Mouse (Mus musculus) lung, adult 2 months (tissue): ENCODE measurements at regions not wholly inside any gene's neighbourhood (a gene's known extent, or its start where the extent isn't known, plus 50 kb on each side); places are given as distances from the start of the nearest gene placed in this dataset.

Experiments
- DNase-seq: peaks from one replicate; pipeline ENCODE4 v3.0.0; 2022
- H3K4me1 ChIP-seq: fragments of 200-500 bp; 2 replicates; pipeline ENCODE4 v1.6.1; 2011; ENCODE audit warnings: low read length; ENCODE audit not compliant: control insufficient read depth, insufficient read depth
- H3K4me3 ChIP-seq: fragments of 200-500 bp; replicated peaks from 2 replicates; pipeline ENCODE3; 2011; ENCODE audit warnings: low read depth, mild to moderate bottlenecking, control low read depth, low read length; ENCODE audit errors: extremely low read depth
- CTCF ChIP-seq: fragments of 200-500 bp; IDR thresholded peaks from 2 replicates; pipeline ENCODE4 v1.5.1; 2011; ENCODE audit warnings: mild to moderate bottlenecking, low read length, control low read depth; ENCODE audit not compliant: insufficient read depth
- POLR2A ChIP-seq: fragments of 200-500 bp; IDR thresholded peaks from 2 replicates; pipeline ENCODE4 v1.6.1; 2011; ENCODE audit warnings: low read depth, mild to moderate bottlenecking, control low read depth, low read length, borderline replicate concordance; ENCODE audit errors: extremely low read depth
- WGBS: fragments of 180-500 bp; shearing (Covaris S2); methylation state at CpG from one replicate; pipeline ENCODE4 v1.1.7; 2018; 5-methylcytosine and 5-hydroxymethylcytosine counted together

- Histone ChIP-seq H3K4me3 (no peak overlapping the region), H3K4me1 (no peaks in the 10 kb centered on the region)
- no peak for DNase-seq
- TF ChIP-seq CTCF (no peak), POLR2A (no peak)
- 53% methylated on average over 17 of the region's 17 CpGs for WGBS
Measured at GRCm38 (mm10) chr9:61770207-61770955, 144.0 kb downstream of the Rplp1 start.

GRCm38 (mm10) chr9:61766187-61766586 lies 148.2 kb downstream of the Rplp1 start:
- no peak for DNase-seq
- WGBS, result 61% methylated on average over 6 of the region's 6 CpGs
- Histone ChIP-seq H3K4me1 (no peaks in the 10 kb centered on the region), H3K4me3 (no peak overlapping the region)
- no peak for TF ChIP-seq POLR2A
- no peak for TF ChIP-seq CTCF

- 34% methylated on average over 5 of the region's 5 CpGs for WGBS
- no peak for DNase-seq
- no peak for TF ChIP-seq CTCF
- TF ChIP-seq POLR2A, result no peak
Measured at GRCm38 (mm10) chr9:61765366-61765765, 149.0 kb downstream of the Rplp1 start.

GRCm38 (mm10) chr9:61757806-61758205 lies 156.5 kb downstream of the Rplp1 start:
- WGBS, result 90% methylated on average over 3 of the region's 3 CpGs
- Histone ChIP-seq H3K4me3 (no peak overlapping the region), H3K4me1 (no peaks in the 10 kb centered on the region)
- TF ChIP-seq POLR2A, result no peak
- TF ChIP-seq CTCF, result no peak
- DNase-seq, result no peak

More at GRCm38 (mm10) chr9:61765366-61765765, 149.0 kb downstream of the Rplp1 start:
- Histone ChIP-seq H3K4me1 (no peaks in the 10 kb centered on the region), H3K4me3 (no peak overlapping the region)

GRCm38 (mm10) chr9:61756801-61757342 lies 157.5 kb downstream of the Rplp1 start:
- no peaks in the 10 kb centered on the region for H3K4me1 ChIP-seq
- no peak overlapping the region for H3K4me3 ChIP-seq
- WGBS, result 56% methylated on average over 24 of the region's 24 CpGs
- TF ChIP-seq POLR2A (no peak), CTCF (no peak)
- no peak for DNase-seq

GRCm38 (mm10) chr9:61756224-61756800 lies 158.0 kb downstream of the Rplp1 start:
- Histone ChIP-seq H3K4me1 (no peaks in the 10 kb centered on the region), H3K4me3 (no peak overlapping the region)
- TF ChIP-seq POLR2A, result no peak
- no peak for TF ChIP-seq CTCF
- WGBS, result 72% methylated on average over 15 of the region's 15 CpGs
- DNase-seq, result no peak

GRCm38 (mm10) chr9:61755311-61755710 lies 159.0 kb downstream of the Rplp1 start:
- WGBS, result 92% methylated on average over 3 of the region's 3 CpGs
- H3K4me1 ChIP-seq, result no peaks in the 10 kb centered on the region

GRCm38 (mm10) chr9:61753795-61754194 lies 160.5 kb downstream of the Rplp1 start:
- TF ChIP-seq POLR2A, result no peak
- TF ChIP-seq CTCF, result no peak
- Histone ChIP-seq H3K4me1 (no peaks in the 10 kb centered on the region), H3K4me3 (no peak overlapping the region)
- WGBS, result 30% methylated on average over 10 of the region's 10 CpGs
- no peak for DNase-seq

More at GRCm38 (mm10) chr9:61755311-61755710, 159.0 kb downstream of the Rplp1 start:
- no peak for DNase-seq
- no peak overlapping the region for H3K4me3 ChIP-seq
- TF ChIP-seq CTCF (no peak), POLR2A (no peak)

- Histone ChIP-seq H3K4me1 (no peaks in the 10 kb centered on the region), H3K4me3 (no peak overlapping the region)
- 84% methylated on average over 4 of the region's 4 CpGs for WGBS
- DNase-seq, result no peak
- TF ChIP-seq CTCF (no peak), POLR2A (no peak)
Measured at GRCm38 (mm10) chr9:61749201-61749600, 165.1 kb downstream of the Rplp1 start.

- no peak overlapping the region for H3K4me3 ChIP-seq
- TF ChIP-seq POLR2A (no peak), CTCF (no peak)
- H3K4me1 ChIP-seq, result no peaks in the 10 kb centered on the region
- no peak for DNase-seq
Measured at GRCm38 (mm10) chr9:61748416-61748815, 165.9 kb downstream of the Rplp1 start.
